Mouse (Mus musculus) skeletal muscle tissue, adult 2 months (tissue): Measurements from ENCODE around the gene Pdx1.

Experiments used
- DNase-seq: peaks from one replicate; pipeline ENCODE4 v3.0.0-alpha.2; 2012; ENCODE audit warnings: low read depth, low spot score

Gene Pdx1

DNA sequence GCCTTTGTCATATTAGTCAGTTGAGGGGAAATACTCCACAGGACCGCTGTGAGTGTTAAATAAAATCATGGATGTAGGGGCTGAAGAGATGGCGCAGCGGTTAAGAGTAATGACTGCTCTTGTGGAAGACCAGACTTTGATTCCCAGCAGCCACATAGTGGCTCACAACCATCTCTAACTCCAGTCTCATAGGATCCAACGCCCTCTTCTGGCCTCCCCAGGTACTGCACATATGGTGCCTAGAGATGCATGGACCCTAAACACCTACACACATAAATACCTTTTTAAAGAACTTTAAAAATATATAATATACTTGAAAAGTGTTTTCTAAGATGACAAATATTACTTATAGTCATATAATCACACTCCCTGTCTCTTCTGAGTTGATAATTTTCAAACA, 14.6 kb downstream of the Pdx1 start:
- DNase-seq, result no peak

DNA sequence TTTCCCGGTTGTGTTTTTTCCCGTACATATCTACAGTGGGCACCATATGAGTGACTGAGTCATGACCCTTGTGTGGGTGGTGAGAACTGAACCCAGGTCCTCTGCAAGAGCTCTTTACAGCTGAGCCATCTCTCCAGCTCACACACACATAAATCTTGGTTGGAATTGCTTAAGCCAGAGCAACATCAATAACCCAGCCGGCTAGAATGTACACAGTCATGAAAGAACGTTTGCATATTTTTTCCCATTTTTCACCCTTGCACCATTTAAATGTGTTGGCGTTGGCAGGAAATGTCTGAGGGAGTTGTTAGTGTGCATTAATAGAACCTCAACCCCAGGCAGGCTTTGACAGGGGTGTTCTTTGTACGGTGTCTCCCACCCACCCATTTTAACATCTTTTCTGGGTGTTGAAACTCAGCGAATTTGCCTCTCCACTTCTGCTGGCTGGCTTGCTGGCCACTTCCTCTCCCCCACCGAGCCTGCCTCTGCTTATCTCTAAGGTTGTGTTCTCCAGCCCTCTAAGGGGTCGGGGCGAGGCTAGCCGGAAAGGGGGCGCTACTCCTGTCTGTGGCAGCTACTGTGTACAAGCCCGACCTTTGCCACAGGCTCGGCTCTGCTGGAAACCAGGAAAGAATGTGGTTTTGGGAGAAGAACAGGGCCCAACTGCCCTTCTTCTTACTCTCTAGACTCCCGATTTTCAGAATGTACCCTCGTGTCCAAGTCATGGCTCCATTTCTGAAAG, 22.2 kb downstream of the Pdx1 start:
- no peak for DNase-seq

DNA sequence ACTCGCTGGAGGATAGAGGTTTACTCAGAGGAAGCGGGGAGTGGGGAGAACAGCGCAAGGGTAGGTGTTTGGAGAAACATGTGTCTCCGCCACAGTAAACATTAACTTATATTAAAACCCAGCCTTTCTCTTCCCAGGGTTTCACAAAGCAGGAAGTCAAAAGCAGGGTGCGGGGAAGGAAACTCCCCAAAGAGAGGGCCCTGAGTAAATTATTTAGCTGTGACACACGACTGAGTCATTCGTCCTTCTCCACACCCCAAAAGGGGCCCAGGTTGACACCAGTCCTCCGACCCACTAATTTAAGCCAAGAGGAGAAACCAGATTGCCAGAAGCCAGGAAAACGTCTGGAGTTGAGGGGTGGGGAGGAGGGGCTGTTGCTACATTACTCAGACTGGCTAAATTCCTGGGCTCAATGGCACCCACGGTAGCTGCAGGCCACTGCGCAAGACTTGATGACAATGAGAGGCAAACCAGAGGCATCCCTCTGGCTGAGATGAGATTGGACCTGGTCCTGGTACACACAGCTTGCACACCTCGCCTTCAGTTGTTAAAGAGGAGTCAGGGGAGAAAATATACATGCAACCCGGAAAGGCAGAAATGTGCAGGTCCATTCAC, 22.9 kb downstream of the Pdx1 start:
- DNase-seq, result no peak

DNA sequence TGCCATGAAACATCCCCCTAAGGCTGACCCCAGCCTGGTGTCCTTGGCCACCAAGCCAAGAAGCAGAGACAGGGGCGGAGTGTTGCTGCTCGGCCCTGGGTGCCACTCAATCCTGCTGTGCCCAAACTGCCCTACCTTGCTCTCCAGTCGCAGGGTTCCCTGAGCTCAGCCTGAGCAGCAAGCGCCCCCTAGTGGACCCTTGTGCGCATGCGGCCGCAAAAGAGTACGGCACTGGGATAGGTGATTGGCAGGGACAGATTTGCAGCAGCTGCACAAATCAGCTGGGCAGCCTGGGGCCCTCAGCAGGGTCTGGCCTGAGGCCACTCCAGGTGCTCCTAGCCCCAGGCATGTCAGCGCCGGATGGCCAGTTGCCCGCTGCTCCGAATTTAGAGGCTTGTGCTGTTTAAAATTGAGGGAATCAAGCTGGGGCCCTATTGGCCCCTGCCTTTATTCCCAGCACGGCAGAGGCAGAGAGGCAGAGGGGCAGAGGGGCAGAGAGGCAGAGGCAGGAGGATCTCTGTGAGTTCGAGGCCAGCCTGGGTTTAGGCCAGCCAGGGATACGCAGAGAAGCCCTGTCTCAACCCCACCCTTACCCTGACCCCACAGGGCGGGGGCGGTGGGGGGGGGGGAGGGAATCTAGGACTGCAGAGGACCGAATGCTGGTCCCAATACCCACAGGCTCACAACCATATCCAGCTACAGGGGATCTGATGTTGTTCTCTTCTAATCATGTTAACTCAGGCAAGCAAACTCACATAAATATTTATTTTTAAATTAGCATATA, 23.6 kb downstream of the Pdx1 start:
- DNase-seq, result peak; percentile 10

DNA sequence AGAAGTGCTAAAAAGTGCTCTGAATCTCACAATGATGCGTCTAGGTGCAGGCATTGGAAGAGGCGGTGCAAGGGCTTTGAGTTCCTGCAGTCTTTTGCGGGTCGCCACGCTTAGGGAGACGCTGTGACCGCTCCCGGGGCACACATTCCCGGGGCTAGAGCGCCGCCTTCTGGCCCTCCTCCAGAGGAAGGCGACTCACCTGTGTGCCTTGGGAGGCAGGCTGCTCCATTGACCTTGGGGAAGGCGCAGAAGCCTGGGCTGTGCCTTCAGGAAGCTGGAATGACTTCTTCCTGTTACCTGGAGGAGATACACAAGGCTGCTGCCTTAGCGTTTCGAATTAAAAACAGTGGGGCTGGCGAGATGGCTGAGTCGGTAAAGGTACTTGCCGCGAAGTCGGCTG, 24.4 kb downstream of the Pdx1 start:
- DNase-seq, result no peak

DNA sequence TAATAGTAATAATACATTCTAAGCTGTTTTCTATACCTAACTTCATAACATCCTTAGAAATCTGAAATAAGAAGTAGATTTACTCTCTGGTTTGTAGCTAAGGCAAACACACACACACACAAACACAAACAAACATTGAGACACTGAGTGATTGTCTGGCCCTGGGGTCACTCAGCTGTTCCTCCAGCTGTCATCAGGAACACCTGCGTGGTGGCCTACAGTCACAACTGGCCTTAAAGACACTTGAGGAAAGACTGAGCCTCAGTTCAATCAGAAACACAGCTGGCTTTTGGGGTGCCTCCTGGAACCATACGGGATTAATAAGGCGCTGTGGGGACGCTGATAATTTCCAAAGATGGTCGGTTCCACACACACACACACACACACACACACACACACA, 27.5 kb downstream of the Pdx1 start:
- DNase-seq, result no peak

DNA sequence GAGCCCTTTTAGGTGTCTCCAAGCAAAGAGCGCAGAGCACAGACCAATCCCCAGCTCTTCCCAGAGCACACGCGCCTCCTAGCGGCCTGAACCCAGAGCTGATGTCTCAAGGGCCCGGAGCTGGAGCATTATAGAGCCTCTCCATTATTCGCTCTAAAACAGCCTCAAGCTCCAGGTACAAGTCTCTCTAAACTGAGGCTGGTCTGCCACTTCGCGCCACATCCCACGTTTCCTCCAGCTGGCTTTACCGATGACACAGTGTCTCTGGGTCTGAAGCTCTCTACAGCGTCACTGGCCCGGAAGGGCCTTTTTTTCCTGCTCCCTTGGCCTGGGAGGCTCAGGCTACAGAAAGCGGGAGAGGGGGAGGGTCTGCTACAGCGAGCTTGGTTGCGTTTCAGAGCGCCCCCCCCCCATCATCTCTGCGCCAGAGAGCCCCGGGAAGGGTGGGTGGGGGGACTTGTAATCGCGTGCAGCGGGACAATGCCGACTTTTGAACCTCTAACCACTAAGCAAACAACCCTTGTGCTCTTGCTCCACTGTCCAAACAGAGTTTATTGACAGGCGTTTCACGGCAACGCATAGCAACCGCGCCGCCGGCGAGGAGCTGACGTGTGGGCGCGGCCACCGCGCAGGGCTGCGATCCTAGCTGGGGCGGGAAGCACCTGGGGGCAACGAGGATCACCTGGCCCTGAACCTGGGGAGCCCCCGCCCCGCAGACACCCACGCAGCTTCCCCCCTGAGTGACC, 29.7 kb downstream of the Pdx1 start:
- no peak for DNase-seq

DNA sequence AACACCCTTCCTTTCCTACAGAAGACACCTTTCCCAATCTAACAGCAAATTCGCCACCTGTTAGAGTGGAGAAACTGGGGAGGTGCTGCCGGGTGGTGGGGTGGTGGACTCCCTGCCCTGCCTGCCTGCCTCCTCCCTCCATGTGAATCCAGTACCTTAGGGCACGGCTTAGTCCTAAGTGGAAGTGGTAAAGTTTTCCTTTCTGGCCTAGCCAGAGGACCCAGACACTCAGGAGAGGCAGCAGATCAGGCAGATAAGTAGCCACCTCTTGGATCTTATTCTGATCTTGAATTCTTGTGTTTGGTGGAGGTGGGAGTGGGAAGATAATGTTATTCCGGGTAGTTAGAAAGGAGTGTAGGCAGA, 30.2 kb downstream of the Pdx1 start:
- DNase-seq, result no peak

DNA sequence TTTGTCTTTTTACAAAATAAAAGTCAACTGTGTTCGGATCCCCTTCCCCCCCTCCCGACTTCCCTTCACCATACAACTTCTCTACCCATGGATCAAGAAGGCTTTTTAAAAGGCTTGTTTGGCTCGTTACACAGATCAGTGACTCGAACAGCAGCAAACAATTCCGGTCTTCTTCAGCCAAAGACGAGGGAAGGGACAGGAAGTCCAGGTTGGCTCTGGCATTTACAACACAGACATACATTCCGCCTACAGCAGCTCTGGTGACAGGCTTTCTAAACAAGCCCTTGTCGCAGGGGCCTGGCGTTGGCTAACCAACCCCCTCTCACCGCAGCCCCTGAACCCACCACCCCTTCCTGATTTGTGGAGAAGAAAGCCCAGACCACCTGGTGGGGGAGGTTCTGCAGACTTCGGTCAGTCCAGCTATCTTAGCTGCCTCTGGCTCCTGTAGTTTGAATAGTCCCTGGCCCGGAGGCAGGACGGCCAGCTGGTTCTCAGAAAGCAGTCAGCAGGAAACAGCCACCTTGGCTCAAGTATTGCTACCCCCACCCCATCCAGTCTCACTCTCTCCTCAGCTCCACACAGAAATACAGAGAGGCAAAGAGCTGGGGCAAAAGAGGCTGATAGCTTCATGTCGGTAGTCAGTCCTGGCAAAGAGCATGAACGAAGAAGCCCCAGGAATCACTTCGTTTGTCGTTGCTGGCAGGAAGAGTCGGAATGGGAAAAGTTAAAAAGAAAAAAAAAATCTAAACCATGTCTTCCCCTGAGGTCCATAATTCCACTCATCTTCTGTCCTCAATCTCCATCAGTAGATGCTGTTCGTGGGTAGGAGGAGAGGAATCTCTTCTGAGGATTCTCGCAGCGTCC, 31.4 kb downstream of the Pdx1 start:
- no peak for DNase-seq

DNA sequence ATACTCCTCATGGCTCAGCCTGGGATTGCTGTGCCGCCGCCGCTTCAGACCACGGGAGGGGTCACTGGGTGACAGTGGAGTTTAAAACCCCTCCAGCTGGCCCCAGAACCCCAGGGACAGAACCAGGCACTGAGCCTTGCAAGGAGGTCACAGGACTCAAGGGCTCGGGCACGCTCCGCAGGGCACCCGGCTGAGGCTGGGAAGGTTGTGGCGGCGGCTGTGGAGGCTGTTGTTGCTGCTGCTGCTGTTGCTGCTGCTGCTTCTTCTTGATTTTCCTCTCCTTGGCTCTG, 32.0 kb downstream of the Pdx1 start:
- DNase-seq, result no peak

DNA sequence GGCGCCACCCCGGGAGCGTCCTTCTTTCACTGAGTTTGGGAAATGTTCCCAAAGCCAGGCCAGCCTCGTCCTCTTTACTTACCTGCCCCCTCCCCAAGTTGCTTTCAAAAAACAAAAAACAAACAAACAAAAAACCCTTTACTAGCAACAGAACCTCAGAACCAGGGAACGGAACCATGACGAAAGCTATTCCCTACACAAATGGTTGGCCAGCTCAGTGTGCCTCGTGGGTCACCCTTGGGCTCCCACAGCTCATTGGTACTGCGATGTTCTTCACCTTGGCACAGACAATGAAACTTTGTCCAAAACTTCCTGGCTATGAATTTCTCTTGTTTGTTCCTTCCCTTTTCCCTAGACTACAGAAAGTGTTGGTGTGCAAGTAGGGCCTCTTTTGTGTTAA, 32.4 kb downstream of the Pdx1 start:
- no peak for DNase-seq

DNA sequence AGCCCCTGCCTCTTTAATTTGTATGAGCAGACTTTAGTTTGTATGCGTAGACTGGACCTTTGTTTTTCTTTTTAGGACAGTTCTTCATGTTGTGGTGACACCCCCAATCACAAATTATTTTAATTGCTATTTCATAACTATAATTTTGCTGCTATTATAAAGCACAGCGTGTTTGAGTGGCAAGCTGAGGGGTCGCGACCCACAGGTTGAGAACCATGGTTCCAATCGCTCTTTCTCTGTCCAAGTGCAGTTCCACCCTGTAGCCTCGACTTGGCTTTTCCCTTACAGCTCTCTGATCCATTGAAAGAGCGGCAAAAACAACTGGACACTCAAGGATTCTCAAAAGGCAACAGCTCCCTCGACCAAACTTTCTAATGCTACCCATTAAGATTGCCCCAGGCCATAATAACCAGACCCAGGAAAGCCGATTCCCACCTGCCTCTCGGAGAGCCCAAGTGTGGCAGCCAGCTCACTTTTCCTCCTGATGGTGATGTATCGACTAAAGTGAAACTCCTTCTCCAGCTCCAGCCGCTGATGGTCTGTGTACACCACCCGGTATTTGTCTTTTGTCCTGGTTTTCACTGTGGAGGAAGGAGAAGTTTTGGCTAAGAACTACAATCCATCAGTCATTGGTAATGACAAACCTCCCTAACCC, 33.1 kb downstream of the Pdx1 start:
- no peak for DNase-seq

DNA sequence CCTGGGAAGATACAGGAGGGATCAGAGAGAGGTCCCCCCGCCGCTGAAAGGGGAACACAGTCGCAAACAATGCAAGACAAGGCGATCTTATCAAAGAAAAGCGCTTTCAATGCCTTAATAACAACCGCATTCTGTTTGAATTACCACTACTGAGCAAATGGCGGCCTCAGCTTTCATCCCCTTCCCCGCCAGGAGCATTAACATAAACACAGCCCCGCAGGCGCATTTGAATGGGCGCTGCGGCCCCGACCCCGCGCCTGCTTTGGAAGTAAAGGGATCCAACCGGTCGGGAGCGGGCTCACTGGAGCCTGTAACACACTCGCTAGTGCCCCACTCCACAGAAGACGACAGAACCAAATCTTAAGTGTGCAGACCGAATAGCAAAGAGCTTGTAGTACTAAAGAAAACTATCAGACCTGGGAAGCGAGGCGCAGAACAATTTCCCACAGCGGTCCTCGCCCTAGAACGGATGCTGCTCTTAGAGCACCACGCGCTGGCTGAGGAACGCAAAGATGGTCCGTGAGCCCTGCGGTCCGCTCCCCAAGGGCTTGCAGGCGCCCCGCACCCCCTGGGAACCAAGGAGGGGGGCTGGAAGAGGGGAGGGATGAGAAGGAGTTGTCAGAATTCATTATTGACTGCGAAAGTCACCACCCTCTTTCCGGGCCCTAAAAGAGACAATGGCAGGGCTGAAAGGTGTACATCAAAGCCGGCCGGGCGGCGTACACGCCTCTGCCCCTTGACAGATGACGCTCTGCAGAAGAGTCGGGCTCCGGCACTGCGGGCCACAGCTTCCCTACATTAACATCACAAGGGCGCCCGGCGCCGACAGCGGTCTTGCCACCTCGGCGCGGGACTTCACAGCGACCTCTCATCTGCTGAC, 34.8 kb downstream of the Pdx1 start:
- DNase-seq, result no peak

DNA sequence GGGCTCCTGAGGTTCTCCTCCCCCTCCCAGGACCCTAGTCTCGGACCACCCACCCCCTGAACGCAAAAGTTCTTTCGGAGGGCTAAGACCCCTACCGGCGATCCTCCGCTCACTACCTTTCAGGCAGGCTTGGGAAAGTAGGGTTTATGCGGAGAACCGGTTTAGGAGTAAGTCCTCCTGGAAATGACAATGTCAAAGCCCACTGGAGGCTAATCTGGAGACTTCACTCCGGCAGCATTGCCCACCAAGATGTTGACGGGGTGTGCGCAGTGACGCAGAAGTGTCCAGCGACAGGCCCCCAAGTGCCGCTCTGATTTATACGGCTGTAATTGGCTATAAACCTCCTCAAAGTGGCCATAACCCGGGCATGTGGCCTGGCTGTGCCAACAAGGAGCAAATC, 35.4 kb downstream of the Pdx1 start:
- no peak for DNase-seq

DNA sequence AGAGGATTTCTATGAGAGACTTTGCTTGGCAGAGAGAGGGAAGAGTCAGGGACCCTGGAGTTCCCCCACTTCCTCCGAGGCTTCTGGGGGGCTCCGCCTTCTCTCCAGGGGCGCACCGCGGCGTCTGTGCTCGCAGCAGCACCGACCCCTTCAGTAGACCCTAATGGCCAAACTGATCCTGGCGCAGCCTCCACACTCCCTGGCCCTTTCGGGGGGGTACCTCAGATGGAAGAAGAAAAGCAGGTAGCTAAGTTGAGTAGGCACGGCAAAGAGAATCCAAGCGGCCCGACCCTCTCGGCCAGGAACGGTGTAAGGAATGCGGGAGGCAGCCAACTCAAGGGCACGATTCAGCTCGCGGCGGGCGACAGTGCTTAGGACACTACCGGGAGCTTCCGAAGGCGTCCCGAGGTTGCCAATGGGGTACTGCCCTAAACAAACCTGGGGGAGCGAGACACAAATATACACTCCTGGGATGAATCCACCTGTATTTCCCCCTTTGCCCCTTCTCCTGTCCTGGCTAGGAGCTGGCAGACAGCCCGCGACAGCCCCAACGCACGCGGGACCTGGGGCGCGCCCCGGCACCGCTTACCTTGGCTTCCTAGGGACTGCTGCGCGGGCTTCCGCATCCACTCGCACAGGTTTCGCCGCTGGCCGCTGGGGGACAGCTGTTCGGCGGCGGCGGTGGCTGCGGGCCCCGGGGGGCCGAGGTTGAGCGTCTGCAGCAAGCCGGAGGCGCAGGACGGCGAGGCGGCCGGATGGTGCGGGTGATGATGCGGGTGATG, 36.3 kb downstream of the Pdx1 start:
- DNase-seq, result no peak

DNA sequence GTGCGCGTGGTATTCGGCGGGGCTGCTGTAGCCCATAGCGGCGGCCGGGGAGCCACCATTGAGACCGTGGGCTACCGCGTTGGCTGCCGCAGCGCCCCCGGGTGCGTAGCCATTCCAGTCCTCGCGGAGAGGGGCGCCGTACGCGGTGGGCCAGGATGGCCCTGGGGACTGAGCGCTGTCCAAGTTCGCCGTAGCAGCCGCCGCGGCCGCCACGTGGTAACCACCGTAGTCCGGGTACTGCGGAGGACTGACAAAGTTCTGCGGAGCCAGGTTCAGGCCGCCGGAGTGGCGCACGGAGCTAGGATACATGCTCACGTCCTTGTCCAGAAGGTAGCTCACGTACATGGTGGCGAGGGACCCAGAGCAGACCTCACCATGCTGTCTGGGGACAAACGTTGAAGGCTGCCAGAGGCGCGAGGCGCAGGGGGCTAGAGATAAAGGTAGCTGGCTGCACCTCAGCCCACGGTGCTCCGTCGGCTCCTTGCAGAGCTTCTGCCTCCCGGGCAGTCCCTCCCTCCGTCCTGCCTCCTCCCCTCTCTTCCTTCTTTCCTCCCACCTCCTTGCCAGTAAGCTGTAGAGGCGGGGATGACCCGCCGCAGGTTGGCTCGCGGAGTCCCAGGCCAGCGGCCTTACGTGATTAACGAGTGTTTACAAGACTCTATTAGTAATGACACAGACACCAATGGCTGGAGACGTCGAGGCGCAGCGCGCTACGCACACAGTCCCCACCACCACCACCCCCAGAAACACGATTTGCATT, 37.1 kb downstream of the Pdx1 start, which contains the start of gene Cdx2:
TSS of gene Cdx2 (minus strand) at position 633 of the 760 bp plus-strand sequence.
- no peak for DNase-seq

DNA sequence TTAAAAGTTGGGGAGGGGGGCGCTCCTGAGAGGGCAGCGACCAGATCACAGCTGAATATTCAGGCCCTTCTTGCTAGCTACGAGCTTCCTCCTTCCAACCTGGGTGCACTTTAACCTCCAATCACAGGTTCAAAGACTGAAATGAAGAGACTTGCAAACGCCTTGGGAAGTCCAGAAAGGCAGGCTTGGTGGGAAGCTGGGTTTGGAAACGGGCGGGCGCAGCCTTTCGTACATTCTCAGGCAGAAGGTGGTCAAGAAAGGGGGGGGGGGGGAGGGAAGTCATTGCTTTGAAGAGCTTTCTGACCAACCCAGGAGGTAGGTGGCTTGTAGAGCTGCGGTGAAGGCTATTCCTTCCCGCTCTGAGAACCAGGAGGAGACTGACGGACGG, 37.6 kb downstream of the Pdx1 start:
- no peak for DNase-seq

DNA sequence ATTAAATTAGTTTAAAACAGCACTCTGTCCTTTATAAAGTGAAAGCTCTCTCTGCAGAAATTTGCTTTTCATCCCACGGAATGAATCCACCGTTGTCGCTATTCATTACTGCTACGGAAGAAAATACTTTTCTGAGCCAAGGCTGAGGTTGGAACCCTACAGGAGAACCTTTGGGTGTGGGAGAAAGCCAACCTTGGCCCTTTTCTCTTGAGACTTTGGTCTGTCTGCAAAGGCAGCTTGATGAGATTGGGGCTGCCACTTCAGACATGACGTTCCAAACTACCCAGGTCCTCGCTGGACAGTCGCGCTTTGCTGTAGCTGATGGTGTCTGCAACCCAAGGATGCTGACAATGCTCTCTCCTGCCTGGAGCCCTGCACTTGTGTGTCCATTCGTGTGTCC, 38.7 kb downstream of the Pdx1 start:
- no peak for DNase-seq
